Mouse (Mus musculus): Measurements from ENCODE around the gene Ptgir.

Ptgir gene

GRCm38 (mm10) chr7:16916342-16917265 lies 10.3 kb downstream of the Ptgir start:
- DNase-seq (ENCODE audit: low read depth): no peak

- no peak for DNase-seq (ENCODE audit: low read depth)
Measured at GRCm38 (mm10) chr7:16917447-16917846, 11.2 kb downstream of the Ptgir start.

GRCm38 (mm10) chr7:16918014-16918413 lies 11.7 kb downstream of the Ptgir start:
- DNase-seq (ENCODE audit: low read depth): no peak

GRCm38 (mm10) chr7:16918670-16919069 lies 12.4 kb downstream of the Ptgir start:
- no peak for DNase-seq (ENCODE audit: low read depth)

- DNase-seq (ENCODE audit: low read depth): no peak
Measured at GRCm38 (mm10) chr7:16919395-16920149, 13.3 kb downstream of the Ptgir start.

- DNase-seq (ENCODE audit: low read depth): no peak
Measured at GRCm38 (mm10) chr7:16920150-16920579, 13.9 kb downstream of the Ptgir start.

- DNase-seq (ENCODE audit: low read depth): no peak
Measured at GRCm38 (mm10) chr7:16920818-16921791, 14.8 kb downstream of the Ptgir start.

GRCm38 (mm10) chr7:16921881-16922335 lies 15.6 kb downstream of the Ptgir start:
- no peak for DNase-seq (ENCODE audit: low read depth)

GRCm38 (mm10) chr7:16922360-16922973 lies 16.2 kb downstream of the Ptgir start:
- DNase-seq (ENCODE audit: low read depth): no peak

GRCm38 (mm10) chr7:16923283-16924036 lies 17.2 kb downstream of the Ptgir start:
- no peak for DNase-seq (ENCODE audit: low read depth)

GRCm38 (mm10) chr7:16924037-16924834 lies 17.9 kb downstream of the Ptgir start, which contains the start of gene Calm3:
Calm3 (minus strand) TSS chr7:16924114.
- DNase-seq (ENCODE audit: low read depth): peak; percentile 100

- DNase-seq (ENCODE audit: low read depth): peak; percentile 52
Measured at GRCm38 (mm10) chr7:16928341-16928740, 22.1 kb downstream of the Ptgir start.

GRCm38 (mm10) chr7:16930850-16931249 lies 24.6 kb downstream of the Ptgir start:
- peak; percentile 88 for DNase-seq (ENCODE audit: low read depth)

GRCm38 (mm10) chr7:16931968-16932627 lies 25.8 kb downstream of the Ptgir start:
- DNase-seq (ENCODE audit: low read depth): peak; percentile 95

GRCm38 (mm10) chr7:16932704-16933577 lies 26.7 kb downstream of the Ptgir start:
- peak; percentile 83 for DNase-seq (ENCODE audit: low read depth)

GRCm38 (mm10) chr7:16937312-16937711 lies 31.0 kb downstream of the Ptgir start:
- peak; percentile 53 for DNase-seq (ENCODE audit: low read depth)

GRCm38 (mm10) chr7:16938117-16938791 lies 32.0 kb downstream of the Ptgir start:
- no peak for DNase-seq (ENCODE audit: low read depth)

Data from induced T-regulatory cell, adult 2 months (primary cell).